Mouse (Mus musculus) myocyte (in vitro differentiated cells): ENCODE data around the gene Zfp644.

Source experiments
- CEBPB ChIP-seq: IDR thresholded peaks from 2 replicates; pipeline ENCODE4 v1.6.1; 2011; ENCODE audit warnings: mild to moderate bottlenecking, moderate library complexity; ENCODE audit not compliant: poor library complexity, insufficient read depth, severe bottlenecking
- E2F4 ChIP-seq: IDR thresholded peaks from one replicate; pipeline ENCODE4 v1.6.1; 2011; ENCODE audit warnings: mild to moderate bottlenecking, control low read depth, moderate library complexity; ENCODE audit not compliant: insufficient read depth
- MAX ChIP-seq: IDR thresholded peaks from one replicate; pipeline ENCODE4 v1.6.1; 2011; ENCODE audit warnings: low read depth, mild to moderate bottlenecking, control low read depth
- MYOD1 ChIP-seq, 3 experiments: IDR thresholded peaks; one replicate each; pipeline ENCODE4 v1.6.1; 2011; ENCODE audit warnings: control low read depth in 2 of 3, low read depth in 2 of 3, mild to moderate bottlenecking in 2 of 3, moderate library complexity in 1 of 3; ENCODE audit not compliant: insufficient read length in 2 of 3, control insufficient read depth in 1 of 3
- MYOG ChIP-seq, 3 experiments: IDR thresholded peaks; one replicate each; pipeline ENCODE4 v1.6.1; 2011; ENCODE audit warnings: control low read depth in 2 of 3, low read depth in 2 of 3, mild to moderate bottlenecking in 2 of 3; ENCODE audit not compliant: insufficient read length in 2 of 3, control insufficient read depth in 1 of 3, insufficient read depth in 1 of 3
- POLR2A ChIP-seq: IDR thresholded peaks from one replicate; pipeline ENCODE4 v1.6.1; 2011; ENCODE audit warnings: low read depth, mild to moderate bottlenecking, control low read depth, moderate library complexity; ENCODE audit not compliant: insufficient read length
- POLR2AphosphoS2 ChIP-seq: IDR thresholded peaks from one replicate; pipeline ENCODE4 v1.6.1; 2011; ENCODE audit warnings: low read depth, control low read depth; ENCODE audit not compliant: insufficient read length
- REST ChIP-seq: IDR thresholded peaks from one replicate; pipeline ENCODE4 v1.6.1; 2011; ENCODE audit warnings: mild to moderate bottlenecking, control low read depth, moderate library complexity; ENCODE audit not compliant: insufficient read depth, insufficient read length
- SRF ChIP-seq: IDR thresholded peaks from one replicate; pipeline ENCODE4 v1.6.1; 2011; ENCODE audit warnings: low read depth; ENCODE audit not compliant: control insufficient read depth, insufficient read length
- TCF12 ChIP-seq: IDR thresholded peaks from one replicate; pipeline ENCODE4 v1.6.1; 2011; ENCODE audit warnings: mild to moderate bottlenecking, control low read depth; ENCODE audit not compliant: poor library complexity, insufficient read depth, severe bottlenecking
- USF1 ChIP-seq: IDR thresholded peaks from one replicate; pipeline ENCODE4 v1.6.1; 2011; ENCODE audit warnings: low read depth, mild to moderate bottlenecking, control low read depth, moderate library complexity

GRCm38 (mm10) chr5:106722771-106723170 lies 25.7 kb upstream of the Zfp644 start:
- TF ChIP-seq POLR2A (no peak), MYOG (IDR thresholded peaks at IDR 0.05; ENCODE audit: control insufficient read depth in 1 of 3, insufficient read depth in 1 of 3, insufficient read length in 2 of 3, low read depth in 2 of 3) (no peak), USF1 (no peak), MYOD1 (IDR thresholded peaks at IDR 0.05; ENCODE audit: control insufficient read depth in 1 of 3, insufficient read length in 2 of 3, low read depth in 2 of 3) (no peak), POLR2AphosphoS2 (no peak), CEBPB (no peak), SRF (no peak), MAX (no peak), E2F4 (no peak), TCF12 (no peak), REST (no peak)
